Mouse (Mus musculus) heart, embryonic 11.5 days (tissue): ENCODE measurements around the gene Rab44. TPM values are rescaled to one million over a fixed set of nuclear protein-coding genes. Genes with fewer than 3 reads are reported as not detected.

Source experiments
- polyA plus RNA-seq: library from polyadenylated mRNA; unstranded; fragments of >200 nt; fragmentation: Nextera tagmentation; extraction: Ambion mirVana; gene quantifications from 2 replicates; pipeline ENCODE4 v1.2.1, GENCODE M21; 2014

The Rab44 gene
- polyA plus RNA-seq, 1 experiment from 2014 or later = not detected

Other genes with a start within 250 kb of the Rab44 start
- 0.06 TPM in 1 of 2 replicates, not detected in the other for gene 4930539E08Rik, start 198.8 kb upstream of the Rab44 start, polyA plus RNA-seq
- 0.21 TPM in 1 of 2 replicates, not detected in the other for gene Pxt1, start 170.3 kb upstream of the Rab44 start, polyA plus RNA-seq
- gene Kctd20, start 162.2 kb upstream of the Rab44 start, polyA plus RNA-seq = 60.0 and 69.6 TPM in 2 replicates
- 92.7 and 98.4 TPM in 2 replicates for gene Stk38, start 106.2 kb upstream of the Rab44 start, polyA plus RNA-seq
- gene Srsf3, start 81.5 kb upstream of the Rab44 start, polyA plus RNA-seq = 420 and 433 TPM in 2 replicates
- 39.3 TPM in 2 replicates for gene Cdkn1a, start 23.2 kb upstream of the Rab44 start, polyA plus RNA-seq
- 24.0 and 28.8 TPM in 2 replicates for gene Cpne5, start 124.0 kb downstream of the Rab44 start, polyA plus RNA-seq
- 117 and 135 TPM in 2 replicates for gene Ppil1, start 150.0 kb downstream of the Rab44 start, polyA plus RNA-seq
- 90.6 and 94.9 TPM in 2 replicates for gene BC004004, start 154.6 kb downstream of the Rab44 start, polyA plus RNA-seq
- 0.55 and 1.7 TPM in 2 replicates for gene Pi16, start 203.5 kb downstream of the Rab44 start, polyA plus RNA-seq
- 266 and 306 TPM in 2 replicates for gene Mtch1, start 233.8 kb downstream of the Rab44 start, polyA plus RNA-seq
- gene Fgd2, start 246.8 kb downstream of the Rab44 start, polyA plus RNA-seq = 1.2 and 2.3 TPM in 2 replicates